Mouse (Mus musculus): ENCODE results near the gene Tcf7l2.

Tcf7l2 gene

DNA sequence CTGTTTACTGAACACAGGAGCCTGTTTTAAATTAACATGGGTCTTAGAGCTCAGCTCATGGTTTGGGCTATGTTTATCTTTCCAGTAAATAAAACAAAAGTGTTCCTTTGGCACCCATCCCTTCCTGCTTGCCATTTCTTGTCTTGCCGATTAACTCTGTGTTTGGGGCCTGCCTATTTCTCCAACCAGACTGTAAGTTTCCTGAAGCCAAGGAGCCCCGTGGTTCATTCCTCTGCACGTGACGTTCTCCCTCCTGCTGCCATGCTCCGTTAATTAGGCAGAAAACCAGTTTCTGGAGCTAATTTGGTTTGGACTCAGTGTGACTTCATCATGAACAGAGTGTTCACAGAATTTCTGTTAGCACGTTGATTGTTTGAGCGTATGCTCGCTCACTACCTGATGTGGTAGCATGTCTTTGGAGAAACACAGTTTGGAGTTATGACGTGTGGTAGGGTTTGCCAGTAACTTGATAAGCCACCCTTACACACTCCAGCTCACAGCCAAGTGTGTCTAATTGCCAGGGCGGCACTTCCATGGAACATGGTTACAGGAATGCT is 84.4 kb downstream of the Tcf7l2 start:
- CTCF ChIA-PET: no interaction called here

DNA sequence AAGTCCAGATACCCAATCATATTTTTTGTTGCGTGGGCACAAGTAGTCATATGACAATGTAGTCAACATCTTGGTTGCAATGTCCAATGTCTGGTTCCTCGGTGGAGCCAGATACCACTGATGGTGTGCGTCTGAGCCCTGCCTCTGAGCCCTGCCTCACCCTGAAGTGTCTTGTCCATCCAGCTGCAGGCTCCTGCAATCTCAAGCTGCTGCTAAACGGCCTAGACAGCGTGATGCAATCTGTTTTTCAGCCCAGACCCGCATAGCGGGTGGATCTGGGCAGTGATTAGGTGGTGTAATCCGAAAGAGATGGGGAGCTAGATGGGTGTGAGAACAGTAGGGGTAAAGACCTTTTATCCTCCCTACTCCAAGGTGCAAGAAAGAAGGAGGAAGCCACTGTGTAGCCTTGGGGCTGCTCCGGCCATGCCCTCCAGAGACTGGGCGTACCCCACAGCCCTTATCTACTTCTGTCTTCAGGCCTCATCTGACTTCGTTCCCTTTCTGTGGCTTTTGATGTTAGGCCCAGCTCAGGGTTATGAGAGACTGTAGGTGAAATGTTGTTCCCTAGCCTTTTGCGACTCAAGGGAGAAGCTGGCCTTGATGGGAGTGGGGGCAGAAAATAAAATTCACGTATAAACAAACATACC is 86.1 kb downstream of the Tcf7l2 start:
- CTCF ChIA-PET: no interaction called here

DNA sequence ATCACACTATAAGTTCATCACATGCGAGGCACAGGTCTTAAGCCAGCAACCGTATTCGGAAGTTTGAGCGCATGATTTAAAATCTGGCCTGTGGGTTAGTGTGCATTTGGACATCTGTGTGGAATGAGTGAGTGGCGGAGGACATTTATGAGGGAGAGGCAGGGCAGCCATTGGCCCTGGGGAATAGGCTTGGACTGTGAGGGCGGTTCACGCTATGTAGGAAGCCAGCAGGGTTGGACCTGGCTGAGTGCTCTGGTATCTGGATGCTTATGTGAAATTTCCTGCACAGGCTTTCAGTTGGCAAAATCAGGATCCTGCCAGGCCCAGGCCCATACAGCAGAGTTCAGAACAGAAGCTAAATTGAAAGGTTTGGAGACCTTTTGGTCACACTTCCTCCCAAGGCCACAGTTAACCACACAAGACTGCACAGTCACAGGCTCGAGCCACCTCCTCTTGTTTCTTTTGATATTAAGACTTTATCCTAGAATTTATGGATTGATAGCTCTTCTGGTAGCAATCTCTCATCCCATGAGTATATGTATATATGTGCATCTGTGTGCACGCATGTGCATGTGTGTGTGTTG is 89.4 kb downstream of the Tcf7l2 start:
- CTCF ChIA-PET: no interaction called here

DNA sequence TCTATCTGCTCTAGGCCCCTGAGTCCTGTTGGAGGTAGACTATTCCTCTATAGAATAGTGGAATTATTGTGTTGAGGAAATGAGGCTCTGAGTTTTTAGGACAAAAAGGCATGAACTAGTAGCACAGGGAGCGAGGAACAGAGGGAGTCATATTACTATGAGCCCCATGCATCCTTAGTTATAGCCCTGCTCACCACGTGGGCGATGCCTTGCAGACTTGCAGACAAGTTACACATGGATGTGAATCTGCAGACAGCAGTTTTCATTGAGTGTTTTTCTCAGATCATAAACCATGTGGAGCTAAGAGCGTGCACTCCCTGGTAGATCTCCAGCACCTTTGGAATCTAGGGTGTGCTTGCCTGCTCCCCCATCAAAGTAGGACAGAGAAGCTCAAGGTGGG is 90.5 kb downstream of the Tcf7l2 start:
- CTCF ChIA-PET: no interaction called here

DNA sequence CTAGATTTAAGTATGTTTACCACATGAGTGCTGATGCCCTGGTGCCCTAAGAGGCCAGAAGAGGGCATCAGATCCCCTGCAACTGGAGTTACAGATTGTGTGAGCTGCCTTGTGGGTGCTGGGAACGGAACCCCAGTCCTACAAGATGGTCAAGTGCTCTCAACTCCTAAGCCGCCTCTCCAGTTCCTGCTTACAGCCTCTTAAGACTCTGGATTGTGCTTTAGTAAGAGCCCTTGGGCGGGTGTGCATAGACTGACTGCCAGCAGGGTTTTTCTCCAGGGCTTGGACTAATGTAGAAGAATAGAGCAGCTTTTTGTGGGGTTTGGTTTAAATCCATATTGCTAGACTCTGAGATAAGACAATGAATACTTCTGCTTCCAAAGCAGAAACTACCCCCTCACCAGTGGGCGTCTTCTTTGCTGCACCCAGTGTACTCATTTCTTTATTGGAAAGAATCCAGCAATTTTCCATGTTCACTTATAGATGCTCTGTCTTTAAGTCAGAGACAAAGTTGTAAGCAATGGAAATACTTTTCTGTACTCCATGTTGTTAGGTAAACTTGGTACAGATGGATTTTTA is 92.3 kb downstream of the Tcf7l2 start:
- CTCF ChIA-PET: interaction anchor here (0.6 kb wide), 1 partner anchor 11 kb away, joined by 5 read pairs; no protein-coding TSS in a partner anchor

DNA sequence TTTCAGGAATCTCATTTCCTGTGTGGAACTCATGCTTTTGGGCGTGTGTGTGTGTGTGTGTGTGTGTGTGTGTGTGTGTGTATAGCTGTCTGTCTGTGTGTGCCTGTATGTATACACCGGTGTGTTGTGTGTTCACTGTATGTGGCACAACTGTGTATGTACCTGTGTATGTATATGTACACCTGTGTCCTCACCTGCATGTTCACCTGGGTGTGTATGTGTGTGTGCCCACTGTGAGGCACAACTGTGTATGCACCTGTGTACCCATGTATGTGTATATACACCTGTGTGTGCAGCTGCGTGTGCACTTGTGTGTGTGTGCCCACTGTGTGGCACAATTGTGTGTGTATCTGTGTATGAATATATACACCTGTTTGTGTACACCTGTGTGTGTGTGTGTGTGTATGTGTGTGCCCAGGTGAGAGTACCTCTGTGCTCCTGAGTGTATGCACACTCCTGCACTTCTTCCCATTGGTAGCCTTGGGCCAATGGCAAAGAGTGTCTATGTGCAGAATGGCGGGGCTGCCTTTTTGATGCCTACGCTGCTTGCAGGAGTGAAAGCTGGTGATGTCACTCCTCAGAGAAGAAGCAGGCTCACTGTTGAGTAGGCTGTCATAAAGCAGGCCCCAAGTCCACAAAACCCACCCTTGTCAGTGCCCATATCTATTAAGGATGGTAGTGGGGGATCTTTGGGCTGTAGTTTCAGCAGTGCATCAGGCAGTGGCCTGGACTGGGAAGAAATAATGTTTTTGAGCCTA is 95.5 kb downstream of the Tcf7l2 start:
- CTCF ChIA-PET: no interaction called here

DNA sequence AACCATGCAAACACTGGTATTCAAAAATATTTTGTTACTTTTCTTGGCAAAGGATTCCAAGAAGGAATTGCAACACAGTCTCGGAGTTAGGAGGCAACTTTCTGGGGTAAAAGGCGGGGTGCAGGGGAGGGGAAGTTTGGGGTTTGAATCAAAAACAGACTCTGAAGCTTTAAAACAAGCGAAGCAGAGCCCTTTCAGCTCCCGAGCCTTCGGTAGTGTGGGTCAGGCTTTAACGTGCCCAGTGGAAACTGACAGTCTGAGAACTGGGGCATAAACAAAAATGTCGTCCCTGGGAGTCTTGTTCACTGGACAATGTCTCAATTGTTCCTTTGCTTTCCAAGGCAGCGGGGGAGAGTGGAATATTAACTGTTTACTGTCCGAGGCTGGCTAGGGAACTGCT is 96.3 kb downstream of the Tcf7l2 start:
- CTCF ChIA-PET: no interaction called here

DNA sequence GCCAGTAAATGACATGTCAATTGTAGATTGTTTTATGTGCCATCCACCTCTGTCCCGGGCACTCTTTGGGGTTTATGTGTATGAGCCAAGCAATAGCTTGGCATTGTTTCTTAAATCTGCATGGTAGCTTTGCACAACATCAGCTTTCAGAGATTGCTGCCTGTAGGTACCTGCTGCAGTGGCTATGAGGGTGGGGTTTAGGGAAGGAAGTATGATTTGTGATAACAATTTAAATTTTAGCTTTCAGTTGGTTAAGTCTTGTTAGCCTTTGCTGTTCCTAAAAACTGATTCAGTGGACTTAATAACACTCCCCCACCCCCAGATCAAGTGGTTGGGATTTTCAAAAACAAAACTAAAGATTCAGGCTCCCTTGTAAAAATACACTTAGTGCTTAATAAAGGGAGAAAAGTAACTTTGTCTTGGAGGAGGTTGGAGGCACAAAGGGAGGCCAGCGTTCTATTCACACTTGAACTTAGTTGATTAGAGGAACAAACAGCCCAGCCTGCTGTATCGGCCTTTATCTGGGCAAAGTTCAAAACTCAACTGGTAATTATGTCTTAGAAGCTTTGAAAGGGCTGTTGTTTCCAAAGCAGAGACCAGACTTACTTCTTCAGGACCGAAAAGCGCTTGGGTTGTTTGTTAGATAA is 96.9 kb downstream of the Tcf7l2 start:
- CTCF ChIA-PET: no interaction called here

DNA sequence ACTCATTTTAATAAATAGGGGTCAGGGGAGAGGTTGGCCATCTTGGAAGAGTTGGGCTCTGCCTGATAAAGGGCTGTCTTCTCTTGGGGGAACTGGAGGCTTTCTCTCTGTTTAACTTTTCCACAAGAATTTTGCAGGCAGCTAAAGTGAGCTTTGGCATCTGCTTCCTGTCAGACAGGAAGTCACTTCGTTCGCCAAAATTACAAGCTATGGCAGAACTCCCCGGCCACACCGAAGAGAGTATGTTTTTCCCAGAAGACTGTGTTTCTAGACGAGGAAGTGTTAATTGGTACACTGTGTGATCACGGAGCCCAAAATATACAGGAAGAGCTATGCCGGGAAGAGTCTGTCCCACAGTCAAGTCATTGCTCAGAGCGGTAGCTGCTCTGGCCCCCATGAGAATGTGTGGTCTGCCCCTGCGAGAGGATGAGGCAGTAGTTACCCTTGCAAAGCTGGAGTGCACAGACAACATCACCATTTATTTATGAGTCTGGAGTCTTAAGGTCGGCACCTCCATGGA is 97.5 kb downstream of the Tcf7l2 start:
- CTCF ChIA-PET: no interaction called here

DNA sequence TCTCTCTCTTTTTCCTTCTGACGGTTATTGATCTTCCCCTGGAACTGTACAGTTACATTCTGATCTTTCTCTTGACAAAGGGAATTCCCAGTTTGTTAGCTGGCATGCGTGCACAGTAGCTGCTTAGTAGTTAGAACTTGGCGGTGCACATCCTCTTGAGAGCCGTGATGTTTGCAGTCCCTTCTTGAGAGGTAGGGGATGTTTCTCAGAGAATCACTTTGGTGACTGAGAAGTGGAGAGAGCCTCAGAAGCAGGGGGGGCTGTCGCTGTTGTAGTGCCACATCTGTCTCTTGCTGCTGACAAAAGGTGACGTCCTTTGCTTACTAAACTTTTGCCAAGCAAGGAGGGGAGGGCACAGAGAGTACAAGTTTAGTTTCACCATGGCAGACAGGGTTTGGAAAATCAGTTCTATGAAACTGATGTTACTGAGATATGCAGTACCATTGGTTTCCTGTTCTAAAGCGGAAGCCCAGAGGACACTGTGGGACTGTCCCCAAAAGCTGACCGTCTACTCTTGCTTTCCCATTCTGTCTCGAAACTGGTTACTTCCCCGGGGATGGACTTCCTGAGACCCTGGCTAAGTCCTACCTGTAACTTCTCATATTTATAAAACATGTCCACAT is 99.0 kb downstream of the Tcf7l2 start:
- CTCF ChIA-PET: no interaction called here

DNA sequence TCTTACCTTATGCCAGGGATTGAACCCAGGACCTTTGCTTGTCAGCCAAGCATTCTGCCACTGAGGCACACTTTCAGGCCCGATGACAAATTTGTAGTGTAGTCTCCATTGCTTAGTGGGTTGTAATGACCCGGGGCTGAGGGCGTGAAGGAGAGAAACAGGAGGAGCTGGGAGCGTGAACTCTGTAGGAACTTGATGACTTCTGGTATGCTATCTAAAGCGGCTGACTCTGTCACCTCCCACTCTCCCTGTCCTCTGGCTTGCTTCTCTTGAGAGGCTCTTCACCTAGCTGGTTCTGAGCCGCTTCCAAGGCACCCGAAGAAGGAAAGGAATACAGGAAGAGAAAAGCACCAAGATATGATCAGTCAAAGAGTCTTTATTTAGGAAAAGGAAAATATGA is 100.4 kb downstream of the Tcf7l2 start:
- CTCF ChIA-PET: no interaction called here

DNA sequence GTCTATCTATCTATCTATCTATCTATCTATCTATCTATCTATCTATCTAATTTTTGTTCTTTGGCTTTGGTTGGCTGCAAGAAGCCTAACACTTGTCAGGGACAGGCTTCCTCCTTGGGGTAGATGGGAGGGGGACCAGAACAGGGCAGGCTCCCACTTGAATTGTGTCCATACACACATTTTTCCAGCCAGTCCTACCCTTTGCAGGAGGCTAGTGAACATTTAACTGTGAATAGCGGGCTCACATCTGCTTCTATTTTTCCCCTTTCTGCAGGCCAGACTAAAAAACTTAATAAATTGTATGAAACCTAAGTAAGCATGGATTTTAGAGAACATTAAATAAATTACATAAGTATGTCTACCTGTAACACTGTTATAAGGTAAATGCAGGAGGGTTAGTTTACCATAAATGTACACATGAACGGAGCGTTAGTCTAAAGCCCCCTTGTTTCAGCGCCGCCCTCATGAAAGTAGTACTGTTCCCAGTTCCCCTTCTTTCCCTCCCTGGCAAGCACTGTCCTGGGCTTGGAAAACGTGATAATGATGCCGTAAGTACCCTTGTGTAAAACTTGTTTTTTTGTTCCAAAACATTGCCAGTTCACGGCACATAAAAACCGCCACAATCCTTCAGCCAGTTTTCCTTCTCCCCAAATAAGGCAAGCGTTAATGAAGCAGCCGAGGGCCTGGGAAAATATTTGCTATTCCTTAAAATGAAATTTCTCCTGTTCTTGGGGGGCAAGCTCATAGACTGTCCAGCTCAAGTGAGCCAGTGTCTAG is 101.7 kb downstream of the Tcf7l2 start:
- CTCF ChIA-PET: no interaction called here

DNA sequence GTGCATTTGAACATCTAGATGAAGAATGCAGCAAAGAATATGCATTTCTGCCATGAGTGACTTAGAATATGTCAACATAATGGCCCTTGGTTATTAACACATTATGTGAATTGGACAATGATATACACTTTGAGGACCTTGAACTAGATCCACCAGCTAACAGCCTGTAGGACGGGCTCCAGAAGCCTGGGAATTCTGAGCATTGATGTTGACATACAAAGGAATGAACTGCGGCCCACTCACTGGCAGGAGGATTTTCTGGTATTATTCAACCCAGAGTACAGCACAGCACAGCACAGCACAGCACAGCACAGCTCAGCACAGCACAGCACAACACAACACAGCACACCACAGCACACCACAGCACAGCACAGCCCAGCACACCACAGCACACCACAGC is 104.1 kb downstream of the Tcf7l2 start:
- CTCF ChIA-PET: no interaction called here

DNA sequence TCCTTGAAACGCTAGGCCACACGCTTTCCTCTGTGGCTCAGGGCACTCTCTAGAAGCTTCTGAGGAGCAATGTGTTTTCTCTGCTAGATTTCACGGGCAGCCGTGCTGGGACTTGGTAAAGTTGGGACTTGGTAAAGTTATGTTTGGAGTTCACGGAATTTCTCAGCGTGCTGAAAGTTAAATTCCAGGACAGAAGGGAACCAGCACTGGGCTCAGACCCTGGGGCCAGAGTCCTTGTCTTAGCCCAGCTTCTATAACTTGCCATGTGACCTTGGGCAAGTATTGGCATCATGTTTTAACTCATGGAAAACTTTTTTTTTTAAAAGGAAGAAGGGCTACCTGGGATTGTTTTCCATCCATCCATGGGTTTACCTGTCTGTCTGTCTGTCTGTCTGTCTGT is 104.6 kb downstream of the Tcf7l2 start:
- CTCF ChIA-PET: no interaction called here

DNA sequence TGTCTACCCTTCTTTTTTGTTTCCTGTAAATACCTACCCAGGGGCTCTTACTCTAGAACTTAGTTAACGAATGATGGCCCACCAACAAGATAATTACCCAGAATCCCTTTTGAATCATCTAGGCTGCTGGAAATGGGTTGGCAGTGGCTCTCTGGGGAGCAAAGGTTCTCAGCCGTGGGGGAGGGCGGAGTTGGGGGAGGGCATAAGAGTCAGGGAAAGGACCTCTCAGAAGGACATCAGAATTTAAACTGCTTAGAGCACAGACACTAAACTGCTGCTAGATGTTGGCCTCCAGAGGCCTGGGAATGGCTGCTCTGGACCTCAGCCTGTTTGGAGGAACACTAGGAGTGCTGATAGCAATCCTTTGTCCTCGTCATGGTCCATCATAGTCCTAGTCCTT is 105.4 kb downstream of the Tcf7l2 start:
- CTCF ChIA-PET: interaction anchor here (0.6 kb wide), 1 partner anchor 421 kb away, joined by 3 read pairs; no protein-coding TSS in a partner anchor

DNA sequence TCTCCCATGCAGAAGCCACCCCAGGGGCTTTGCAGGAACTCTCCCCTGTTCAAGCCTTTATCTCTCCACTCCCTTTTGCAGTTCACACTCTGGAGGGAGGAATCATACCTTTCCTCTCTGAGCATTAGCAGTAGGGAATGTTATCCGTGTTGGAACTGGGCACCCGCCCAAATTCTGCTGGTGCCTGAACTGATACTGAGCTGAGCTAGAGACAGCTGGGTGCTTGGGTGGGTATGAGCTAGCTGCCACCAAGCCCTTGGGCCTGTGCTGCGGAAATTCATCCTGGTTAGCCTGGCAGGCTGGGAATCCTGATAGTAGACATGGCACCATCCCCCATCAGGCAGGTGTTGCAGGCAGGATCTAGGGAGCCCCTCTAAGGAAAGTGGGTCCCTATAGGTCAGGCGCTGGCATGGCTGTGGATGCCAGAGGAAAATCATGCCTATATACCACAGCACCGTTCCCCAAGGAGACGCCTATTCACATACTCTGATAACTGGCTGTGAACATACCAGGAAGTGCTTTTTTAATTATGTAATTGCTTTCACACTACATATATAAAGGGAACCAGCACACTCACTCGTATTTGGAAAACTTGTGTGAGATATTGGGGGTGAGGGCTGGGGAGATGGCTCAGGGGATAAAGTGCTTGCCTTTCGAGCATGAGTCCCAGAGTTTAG is 108.9 kb downstream of the Tcf7l2 start:
- CTCF ChIA-PET: no interaction called here

DNA sequence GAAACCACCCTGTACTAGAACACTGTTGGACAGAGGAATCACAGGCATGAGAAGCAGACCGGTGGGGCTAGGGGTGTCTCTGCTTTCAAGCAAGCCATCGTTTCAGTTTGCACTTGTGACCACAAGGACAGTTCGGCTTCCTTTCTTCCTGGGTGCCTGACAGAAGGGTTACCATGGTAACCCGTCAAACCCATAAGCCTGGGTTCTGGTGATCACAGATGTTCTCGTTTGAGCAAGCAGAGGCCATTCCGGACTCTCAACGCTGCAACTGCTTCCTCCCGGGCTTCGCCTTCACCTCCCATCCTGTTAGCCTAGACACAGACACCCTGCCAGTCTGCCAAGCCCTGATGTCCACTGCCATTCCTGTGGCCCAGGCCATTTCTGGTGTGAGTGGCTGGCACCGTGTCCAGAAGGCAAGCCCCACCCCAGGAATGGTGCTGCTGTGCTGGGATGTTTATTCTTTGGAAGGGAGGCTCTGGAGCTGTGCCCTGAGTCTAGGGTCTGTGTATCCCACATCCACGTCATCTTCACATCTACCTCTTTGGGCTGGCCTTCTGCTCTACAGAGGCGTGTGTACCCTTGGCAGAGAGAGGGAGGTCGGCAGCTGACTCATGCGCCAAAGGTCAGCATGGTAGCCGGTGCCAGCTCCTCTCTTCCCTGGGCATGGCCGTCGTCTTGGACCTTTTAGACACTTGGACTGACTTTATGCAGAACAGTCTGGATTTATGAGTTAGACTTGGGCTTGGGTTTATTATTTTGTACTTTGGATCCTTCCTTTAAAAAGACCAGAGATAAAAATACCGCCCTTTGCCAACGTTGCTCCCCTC is 110.1 kb downstream of the Tcf7l2 start:
- CTCF ChIA-PET: no interaction called here

DNA sequence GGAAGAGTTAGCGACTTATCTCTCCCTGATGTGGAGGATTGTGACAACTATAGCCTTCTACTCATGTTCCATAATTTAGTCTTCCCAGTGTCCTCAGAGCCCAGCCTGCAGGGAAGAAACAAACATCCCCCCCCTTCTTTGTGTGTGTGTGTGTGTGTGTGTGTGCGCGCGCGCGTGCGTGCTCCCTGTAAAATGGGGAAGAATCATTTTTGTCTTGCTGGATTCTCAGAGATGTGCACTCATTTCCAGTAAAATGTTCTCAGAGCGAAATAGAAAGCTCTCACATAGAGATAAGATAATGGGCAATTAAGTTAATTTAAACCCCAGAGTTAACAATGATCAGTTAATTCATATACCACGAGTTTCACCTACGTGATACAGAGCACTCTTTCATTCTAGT is 112.8 kb downstream of the Tcf7l2 start:
- CTCF ChIA-PET: no interaction called here

DNA sequence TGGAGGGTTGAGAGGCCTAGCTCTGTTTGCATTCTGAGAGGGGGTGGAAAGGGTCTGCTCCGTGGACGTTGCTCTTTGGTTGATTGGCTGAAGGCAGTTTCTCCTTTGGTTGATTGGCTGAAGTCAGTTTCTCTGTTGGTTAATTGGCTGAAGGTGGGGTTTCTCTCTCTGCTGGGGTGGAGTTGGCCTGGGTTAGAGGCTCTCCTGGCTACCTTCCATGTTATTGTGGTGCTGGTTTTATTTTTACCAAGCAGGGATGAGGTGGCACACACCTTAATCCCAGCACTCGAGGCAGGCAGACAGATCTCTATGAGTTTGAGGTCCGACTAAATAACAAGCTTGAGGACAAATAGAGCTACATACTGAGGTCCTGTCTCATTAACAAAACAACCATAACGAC is 114.0 kb downstream of the Tcf7l2 start:
- CTCF ChIA-PET: no interaction called here
